Mouse (Mus musculus): ENCODE data around the gene Agrp.
"Not testable (repeated sequence)": the region's sequence is repeated elsewhere in the genome, so short reads cannot be mapped to it uniquely, and the experiment has no call there.

Agrp gene

GRCm38 (mm10) chr8:105598777-105599176 is 38.4 kb downstream of the Agrp start:
- no peak for DNase-seq (ENCODE audit: low spot score)

GRCm38 (mm10) chr8:105596362-105597034 is 40.7 kb downstream of the Agrp start:
- DNase-seq (ENCODE audit: low spot score) = peak; percentile 70

- DNase-seq (ENCODE audit: low spot score) = no peak
Observed at GRCm38 (mm10) chr8:105594451-105595242, 42.5 kb downstream of the Agrp start.

- peak; percentile 56 for DNase-seq (ENCODE audit: low spot score)
Observed at GRCm38 (mm10) chr8:105593859-105594258, 43.3 kb downstream of the Agrp start.

GRCm38 (mm10) chr8:105592431-105592830 is 44.8 kb downstream of the Agrp start:
- no peak for DNase-seq (ENCODE audit: low spot score)

GRCm38 (mm10) chr8:105579719-105580118 is 57.5 kb downstream of the Agrp start:
- DNase-seq (ENCODE audit: low spot score) = no peak

- no peak for DNase-seq (ENCODE audit: low spot score)
Observed at GRCm38 (mm10) chr8:105575538-105575937, 61.7 kb downstream of the Agrp start.

- no peak for DNase-seq (ENCODE audit: low spot score)
Observed at GRCm38 (mm10) chr8:105574741-105575140, 62.5 kb downstream of the Agrp start.

- DNase-seq (ENCODE audit: low spot score) = peak; percentile 29
Observed at GRCm38 (mm10) chr8:105573427-105573826, 63.8 kb downstream of the Agrp start.

GRCm38 (mm10) chr8:105571810-105572209 is 65.4 kb downstream of the Agrp start:
- DNase-seq (ENCODE audit: low spot score) = no peak

GRCm38 (mm10) chr8:105566703-105567595 is 70.2 kb downstream of the Agrp start:
- DNase-seq (ENCODE audit: low spot score) = peak; percentile 12

- DNase-seq (ENCODE audit: low spot score) = peak; percentile 100
Observed at GRCm38 (mm10) chr8:105565952-105566702, 71.1 kb downstream of the Agrp start, which contains the start of gene Atp6v0d1. TSS of gene Atp6v0d1 (minus strand) at chr8:105566047.

- DNase-seq (ENCODE audit: low spot score) = no peak
Observed at GRCm38 (mm10) chr8:105565401-105565881, 71.8 kb downstream of the Agrp start.

- DNase-seq (ENCODE audit: low spot score) = not testable (repeated sequence)
Observed at GRCm38 (mm10) chr8:105564573-105565229, 72.5 kb downstream of the Agrp start.

GRCm38 (mm10) chr8:105563871-105564270 is 73.3 kb downstream of the Agrp start:
- DNase-seq (ENCODE audit: low spot score) = no peak

- no peak for DNase-seq (ENCODE audit: low spot score)
Observed at GRCm38 (mm10) chr8:105562863-105563262, 74.3 kb downstream of the Agrp start.

- DNase-seq (ENCODE audit: low spot score) = no peak
Observed at GRCm38 (mm10) chr8:105555230-105555629, 82.0 kb downstream of the Agrp start.

- peak; percentile 66 for DNase-seq (ENCODE audit: low spot score)
Observed at GRCm38 (mm10) chr8:105554087-105554486, 83.1 kb downstream of the Agrp start.

GRCm38 (mm10) chr8:105552824-105553223 is 84.4 kb downstream of the Agrp start:
- DNase-seq (ENCODE audit: low spot score) = no peak

- no peak for DNase-seq (ENCODE audit: low spot score)
Observed at GRCm38 (mm10) chr8:105552032-105552431, 85.2 kb downstream of the Agrp start.

- no peak for DNase-seq (ENCODE audit: low spot score)
Observed at GRCm38 (mm10) chr8:105550083-105550482, 87.1 kb downstream of the Agrp start.
